Mouse (Mus musculus) MEL (cell line): ENCODE data around the gene Col6a5. TPM values are rescaled to one million over a fixed set of nuclear protein-coding genes. Genes with fewer than 3 reads are reported as not detected.

Source experiments
- DNase-seq: peaks from one replicate; pipeline ENCODE4 v3.0.0; 2011; ENCODE audit warnings: low read depth, low spot score
- H3K27ac ChIP-seq: 2 replicates; pipeline ENCODE4 v1.5.1; 2012; ENCODE audit warnings: low read depth, mild to moderate bottlenecking, control low read depth, low read length, moderate library complexity; ENCODE audit not compliant: control insufficient read depth
- H3K27me3 ChIP-seq, 2 experiments: fragments of 150-350 bp in 1 of 2; sonication (generic) in 1 of 2; 2 replicates each; pipeline ENCODE4 v1.6.1; 2012; ENCODE audit warnings: low read length in 2 of 2, mild to moderate bottlenecking in 2 of 2, improper control_type of control experiment in 1 of 2, moderate library complexity in 1 of 2; ENCODE audit not compliant: insufficient read depth in 2 of 2, control insufficient read depth in 1 of 2
- H3K36me3 ChIP-seq, 2 experiments: 2 replicates each; pipeline ENCODE4 v1.6.1; 2012 to 2014; ENCODE audit warnings: low read length in 2 of 2, improper control_type of control experiment in 1 of 2, inconsistent platforms in 1 of 2, mild to moderate bottlenecking in 1 of 2; ENCODE audit not compliant: insufficient read depth in 2 of 2, control insufficient read depth in 1 of 2
- H3K4me1 ChIP-seq, 2 experiments: fragments of 150-350 bp in 1 of 2; sonication (generic) in 1 of 2; 2 replicates each; pipeline ENCODE4 v1.6.1; 2012; ENCODE audit warnings: low read length in 2 of 2, improper control_type of control experiment in 1 of 2, mild to moderate bottlenecking in 1 of 2; ENCODE audit not compliant: insufficient read depth in 2 of 2, control insufficient read depth in 1 of 2
- H3K4me3 ChIP-seq, 2 experiments: fragments of 150-350 bp in 1 of 2; sonication (generic) in 1 of 2; 2 replicates each; pipeline ENCODE4 v1.5.1; 2012; ENCODE audit warnings: low read depth in 2 of 2, low read length in 2 of 2, mild to moderate bottlenecking in 2 of 2, moderate library complexity in 2 of 2, control low read depth in 1 of 2, improper control_type of control experiment in 1 of 2; ENCODE audit not compliant: control insufficient read depth in 1 of 2, insufficient read depth in 1 of 2
- H3K79me2 ChIP-seq: 2 replicates; pipeline ENCODE4 v1.6.1; 2012; ENCODE audit warnings: mild to moderate bottlenecking, low read length, moderate library complexity; ENCODE audit not compliant: control insufficient read depth, poor library complexity, insufficient read depth
- H3K9ac ChIP-seq: 2 replicates; pipeline ENCODE4 v1.6.1; 2012; ENCODE audit warnings: low read depth, mild to moderate bottlenecking, control low read depth, low read length, moderate library complexity; ENCODE audit not compliant: control insufficient read depth, poor library complexity, severe bottlenecking
- H3K9me3 ChIP-seq: fragments of 150-350 bp; sonication (generic); replicated peaks from 2 replicates; pipeline ENCODE4 v1.6.1; 2012; ENCODE audit warnings: mild to moderate bottlenecking, low read length, improper control_type of control experiment, moderate library complexity; ENCODE audit not compliant: insufficient read depth
- CTCF ChIP-seq, 3 experiments: IDR thresholded peaks in 2 of 3; conservative IDR thresholded peaks in 1 of 3; 2 replicates each; pipeline ENCODE4 v1.5.1; 2011 to 2012; ENCODE audit warnings: low read length in 3 of 3, low read depth in 2 of 3, mild to moderate bottlenecking in 2 of 3, improper control_type of control experiment in 1 of 3, inconsistent platforms in 1 of 3, mixed read lengths in 1 of 3, moderate library complexity in 1 of 3; ENCODE audit not compliant: control insufficient read depth in 1 of 3, insufficient read depth in 1 of 3, poor library complexity in 1 of 3, severe bottlenecking in 1 of 3
- E2F4 ChIP-seq: IDR thresholded peaks from 2 replicates; pipeline ENCODE4 v1.6.1; 2011; ENCODE audit warnings: low read depth, low read length, improper control_type of control experiment, borderline replicate concordance
- ELF1 ChIP-seq: IDR thresholded peaks from 2 replicates; pipeline ENCODE4 v1.6.1; 2014; ENCODE audit warnings: low read depth, mild to moderate bottlenecking, inconsistent platforms, low read length, improper control_type of control experiment, moderate library complexity
- HCFC1 ChIP-seq: IDR thresholded peaks from 2 replicates; pipeline ENCODE4 v1.6.1; 2012; ENCODE audit warnings: low read depth, mild to moderate bottlenecking, inconsistent platforms, low read length, improper control_type of control experiment, moderate library complexity
- JUND ChIP-seq: IDR thresholded peaks from 2 replicates; pipeline ENCODE4 v1.6.1; 2011; ENCODE audit warnings: low read depth, mild to moderate bottlenecking, improper control_type of control experiment, low read length
- MAX ChIP-seq: IDR thresholded peaks from 2 replicates; pipeline ENCODE4 v1.6.1; 2011; ENCODE audit warnings: low read length, improper control_type of control experiment
- MAZ ChIP-seq: IDR thresholded peaks from 2 replicates; pipeline ENCODE4 v1.6.1; 2012; ENCODE audit warnings: low read depth, mild to moderate bottlenecking, inconsistent platforms, low read length, improper control_type of control experiment
- MYC ChIP-seq: IDR thresholded peaks from 2 replicates; pipeline ENCODE4 v1.6.1; 2011; ENCODE audit warnings: low read depth, mild to moderate bottlenecking, low read length, improper control_type of control experiment, moderate library complexity
- NELFE ChIP-seq: IDR thresholded peaks from 2 replicates; pipeline ENCODE4 v1.6.1; 2011; ENCODE audit warnings: low read depth, low read length, improper control_type of control experiment
- POLR2A ChIP-seq, 2 experiments: IDR thresholded peaks; 2 replicates each; pipeline ENCODE4 v1.6.1; 2011 to 2012; ENCODE audit warnings: low read length in 2 of 2, mild to moderate bottlenecking in 2 of 2, control low read depth in 1 of 2, improper control_type of control experiment in 1 of 2, low read depth in 1 of 2, moderate library complexity in 1 of 2; ENCODE audit not compliant: control insufficient read depth in 1 of 2, insufficient read depth in 1 of 2, poor library complexity in 1 of 2
- POLR2AphosphoS2 ChIP-seq: IDR thresholded peaks from 2 replicates; pipeline ENCODE4 v1.6.1; 2011; ENCODE audit warnings: low read length, improper control_type of control experiment
- POLR2AphosphoS5 ChIP-seq: IDR thresholded peaks from 2 replicates; pipeline ENCODE4 v1.6.1; 2012; ENCODE audit warnings: low read depth, borderline replicate concordance, mild to moderate bottlenecking, inconsistent platforms, low read length, moderate library complexity, mixed read lengths
- RAD21 ChIP-seq: IDR thresholded peaks from 2 replicates; pipeline ENCODE4 v1.6.1; 2011; ENCODE audit warnings: mild to moderate bottlenecking, low read depth, low read length, improper control_type of control experiment
- RCOR1 ChIP-seq: IDR thresholded peaks from 2 replicates; pipeline ENCODE4 v1.6.1; 2012; ENCODE audit warnings: low read depth, mild to moderate bottlenecking, inconsistent platforms, low read length, improper control_type of control experiment
- SIN3A ChIP-seq: IDR thresholded peaks from 2 replicates; pipeline ENCODE4 v1.6.1; 2012; ENCODE audit warnings: low read length, improper control_type of control experiment, inconsistent platforms
- TBP ChIP-seq: IDR thresholded peaks from 2 replicates; pipeline ENCODE4 v1.8.0; 2011; ENCODE audit warnings: low read depth, low read length, improper control_type of control experiment
- TCF12 ChIP-seq: IDR thresholded peaks from 2 replicates; pipeline ENCODE4 v1.6.1; 2014; ENCODE audit warnings: low read depth, mild to moderate bottlenecking, inconsistent platforms, low read length, improper control_type of control experiment, moderate library complexity
- UBTF ChIP-seq: IDR thresholded peaks from 2 replicates; pipeline ENCODE4 v1.6.1; 2012; ENCODE audit warnings: low read depth, mild to moderate bottlenecking, inconsistent platforms, low read length, improper control_type of control experiment, moderate library complexity, borderline replicate concordance; ENCODE audit not compliant: insufficient read depth
- ZKSCAN1 ChIP-seq: IDR thresholded peaks from 2 replicates; pipeline ENCODE4 v1.6.1; 2012; ENCODE audit warnings: low read depth, mild to moderate bottlenecking, inconsistent platforms, low read length, improper control_type of control experiment, moderate library complexity
- polyA plus RNA-seq, 2 experiments: library from polyadenylated mRNA; stranded (reverse) in 1 of 2; unstranded in 1 of 2; fragments of >175 nt in 1 of 2; fragments of >200 nt in 1 of 2; gene quantifications; 2 replicates each; pipeline versions ENCODE4 v1.2.1 to v1.2.4; 2012; ENCODE audit warnings: low replicate concordance in 2 of 2, low read depth in 1 of 2; ENCODE audit not compliant: insufficient read length in 2 of 2, insufficient read depth in 1 of 2, missing spikeins in 1 of 2
- total RNA-seq: library from RNA; depleted of rRNA; stranded (reverse); fragments of 300-350 nt; gene quantifications from 2 replicates; pipeline ENCODE4 v1.2.3, GENCODE M21; 2012

Gene Col6a5
- total and polyA plus RNA-seq, 3 experiments = not detected

DNA sequence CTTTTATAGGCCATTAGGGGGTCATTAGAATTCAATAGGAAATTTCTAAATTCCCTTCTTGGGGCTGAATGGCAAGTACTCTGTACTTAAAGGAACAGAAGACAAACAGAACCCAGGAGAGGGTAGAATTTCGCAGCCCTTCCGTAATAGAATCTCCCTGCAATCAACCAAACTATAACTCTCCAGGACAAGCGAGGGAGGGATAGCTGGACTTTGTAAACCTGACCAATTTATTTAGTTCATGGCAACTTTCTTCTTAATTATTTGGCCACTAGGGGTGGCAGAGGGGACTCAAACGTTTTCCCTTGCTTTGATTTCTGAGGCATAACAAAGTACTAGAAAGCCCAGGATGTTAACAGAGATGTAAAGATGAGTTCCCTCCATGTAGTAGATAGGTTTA, 125.6 kb downstream of the Col6a5 start:
- Histone ChIP-seq H3K9ac (no peak overlapping the region), H3K4me3 (no peak overlapping the region), H3K4me1 (no peaks in the 10 kb centered on the region), H3K36me3 (no peaks in the 10 kb centered on the region), H3K9me3 (no peaks in the 10 kb centered on the region), H3K79me2 (no peaks in the 10 kb centered on the region), H3K27me3 (no peaks in the 10 kb centered on the region), H3K27ac (no peak overlapping the region)
- DNase-seq = no peak
- TF ChIP-seq POLR2AphosphoS2 = no peak
- TF ChIP-seq ZKSCAN1 = no peak
- TF ChIP-seq HCFC1 = no peak
- no peak for TF ChIP-seq CTCF (IDR thresholded peaks at IDR 0.05 in 2 of 3, conservative IDR thresholded peaks at IDR 0.05 in 1 of 3; ENCODE audit: control insufficient read depth in 1 of 3, insufficient read depth in 1 of 3, low read depth in 2 of 3, low read length in 3 of 3, poor library complexity in 1 of 3, severe bottlenecking in 1 of 3)

DNA sequence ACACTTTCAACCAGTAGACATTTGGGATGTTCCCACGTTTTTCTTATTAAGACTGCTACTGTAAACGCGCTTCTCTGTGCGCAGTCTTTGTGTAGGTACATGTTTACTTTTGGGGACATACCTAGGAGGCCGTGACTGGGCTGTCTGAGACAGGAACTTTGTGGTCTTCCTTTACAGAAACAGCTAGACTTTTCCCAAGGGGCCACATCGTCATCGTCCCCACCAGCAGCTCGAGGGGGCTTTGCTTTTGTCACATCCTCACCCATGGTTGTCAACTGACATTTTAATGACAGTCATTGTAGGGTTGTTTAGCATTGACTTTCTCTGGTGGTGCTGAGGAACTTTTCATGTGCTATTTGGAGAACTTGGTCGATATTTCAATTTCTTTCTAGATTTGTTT, 129.2 kb downstream of the Col6a5 start:
- DNase-seq = no peak
- no peaks in the 10 kb centered on the region for H3K79me2 ChIP-seq
- no peak overlapping the region for H3K9ac ChIP-seq
- no peak for TF ChIP-seq POLR2AphosphoS2
- TF ChIP-seq SIN3A = no peak
- no peak for TF ChIP-seq TCF12
- TF ChIP-seq ZKSCAN1 = no peak
- TF ChIP-seq UBTF = no peak
- no peak for TF ChIP-seq RAD21
- TF ChIP-seq E2F4 = no peak
- TF ChIP-seq POLR2AphosphoS5 = no peak
- no peak for TF ChIP-seq MAZ
- H3K27ac ChIP-seq = no peak overlapping the region
- H3K4me3 ChIP-seq = no peak overlapping the region
- no peaks in the 10 kb centered on the region for H3K27me3 ChIP-seq
- H3K9me3 ChIP-seq = no peaks in the 10 kb centered on the region
- no peaks in the 10 kb centered on the region for H3K36me3 ChIP-seq
- H3K4me1 ChIP-seq = no peaks in the 10 kb centered on the region

DNA sequence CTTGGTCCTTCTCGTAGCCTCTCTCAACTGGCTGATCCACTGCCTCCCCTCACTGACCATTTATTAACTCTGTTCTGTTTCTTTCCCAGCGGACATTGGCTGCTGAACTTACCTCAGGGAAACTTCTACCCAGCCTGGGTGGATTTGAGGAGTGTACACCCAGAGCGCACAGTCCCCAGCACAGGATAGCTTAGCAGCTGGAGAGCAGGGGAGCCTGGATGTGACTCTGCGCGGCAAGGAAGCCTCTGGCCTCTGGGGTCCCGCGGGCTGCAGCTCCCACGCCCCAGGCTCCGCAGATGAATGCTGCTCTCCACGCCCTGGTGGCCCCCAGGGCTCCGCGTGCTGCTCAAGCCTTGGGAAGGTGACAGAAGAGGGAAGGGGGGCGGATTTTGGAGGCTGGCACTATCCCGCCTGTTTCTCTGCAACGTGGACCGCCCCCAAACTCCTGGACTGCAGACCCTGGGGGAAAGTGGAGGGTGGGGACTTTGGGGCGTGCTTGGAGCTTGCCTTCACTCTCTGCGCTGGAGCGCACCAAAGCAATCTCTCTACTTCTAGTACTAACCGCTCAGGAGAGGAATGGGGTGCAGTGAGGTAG, 132.6 kb downstream of the Col6a5 start, which contains the start of gene Col6a6:
Gene Col6a6 (minus strand): TSS at position 370 of the 595 bp plus-strand sequence.
- H3K4me3 ChIP-seq = no peak within 1 kb of the TSS
- DNase-seq = no peak
- H3K4me1 ChIP-seq = no peaks in the 10 kb centered on the region
- H3K9me3 ChIP-seq = no peaks in the 10 kb centered on the region
- no peaks in the 10 kb centered on the region for H3K36me3 ChIP-seq
- H3K27ac ChIP-seq = no peak within 1 kb of the TSS
- H3K9ac ChIP-seq = no peak within 1 kb of the TSS
- TF ChIP-seq TBP (no peak), POLR2A (IDR thresholded peaks at IDR 0.05; ENCODE audit: control insufficient read depth in 1 of 2, insufficient read depth in 1 of 2, low read depth in 1 of 2, low read length in 2 of 2, poor library complexity in 1 of 2) (no peak), MAX (no peak), ELF1 (no peak), NELFE (no peak), POLR2AphosphoS2 (no peak), MYC (no peak), E2F4 (no peak), RCOR1 (no peak), JUND (no peak), TCF12 (no peak), RAD21 (no peak), MAZ (no peak), HCFC1 (no peak)
- TF ChIP-seq, all 39 proteins: peak for 0
- H3K79me2 ChIP-seq = no peaks in the 10 kb centered on the region
- no peaks in the 10 kb centered on the region for H3K27me3 ChIP-seq
